Comparison of ENCODE assay signal across 15 mouse cellular contexts in the genomic region with DNA sequence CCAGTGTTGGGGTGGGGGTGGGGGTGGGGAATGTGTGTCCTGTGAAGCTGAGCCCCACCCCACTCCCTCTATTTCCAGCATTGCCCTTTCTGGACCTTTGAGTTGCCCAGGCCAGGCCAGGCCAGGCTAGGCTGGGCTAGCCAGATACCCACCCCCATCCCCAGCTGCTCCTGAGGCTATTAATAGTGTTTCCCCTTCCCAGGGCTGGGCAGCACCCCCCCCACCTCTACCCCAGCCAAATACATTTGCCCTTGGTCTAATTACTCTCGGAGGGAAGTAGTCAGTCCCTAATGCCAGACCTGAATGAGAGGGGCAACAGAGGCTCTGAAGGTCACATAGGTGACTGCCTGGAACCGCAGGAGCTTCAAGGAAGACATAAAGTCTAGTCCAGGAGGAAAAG. TPM values are rescaled to one million over a fixed set of nuclear protein-coding genes. Genes with fewer than 3 reads are reported as not detected.
DNase-seq lines count a peak whose midpoint lies in the region; ATAC-seq and TF ChIP-seq lines count a peak whose summit lies in the region.
"Had no signal": no experiment of that assay in that cellular context is flagged by ENCODE, and none has a peak within 500 bp of the region (broad histone marks: within the 10 kb centered on the region; RNA-seq: fewer than 3 reads in every experiment).

No protein-coding gene starts in this region.

- intact Hi-C loops in heart, adult 2 months (cut with DNase I), result no loop called here
- intact Hi-C loops in heart, postnatal 36 days (cut with DNase I), result no loop called here

- DNase-seq in heart, adult 2 months, result peak in 1 of 2 experiments; percentile 68
- no peak for DNase-seq in heart, postnatal 36 days
- peak; percentile 73 for DNase-seq in Muller cell, postnatal 12 days (ENCODE audit: inconsistent ontology term)
- DNase-seq in midbrain, embryonic 14.5 days, result no peak
- no peak for DNase-seq in embryo, embryonic 9.5 days (ENCODE audit: extremely low spot score)
- DNase-seq: kidney, adult 8-10 months; right cerebral cortex, postnatal 25 days; thymus, postnatal 4 days had no signal

- no peak overlapping the region for H3K4me3 ChIP-seq in heart, adult 2 months
- H3K4me3 ChIP-seq in forebrain, embryonic 13.5 days, result no peak overlapping the region
- no peak overlapping the region for H3K4me3 ChIP-seq in heart, embryonic 14.5 days (ENCODE audit: control insufficient read depth in 1 of 2, insufficient read depth in 1 of 2, low read depth in 1 of 2, low read length in 2 of 2)
- H3K4me3 ChIP-seq in midbrain, embryonic 14.5 days (replicated peaks; ENCODE audit: low read depth, low read length), result no peak overlapping the region
- H3K4me3 ChIP-seq in midbrain, embryonic 16.5 days (ENCODE audit: low read depth, low read length), result no peak overlapping the region
- H3K4me3 ChIP-seq: stomach, embryonic 15.5 days had no signal

- H3K36me3 ChIP-seq in heart, adult 2 months (ENCODE audit: control insufficient read depth, insufficient read depth, low read length), result peaks cover 10% of the 10 kb centered on the region
- H3K36me3 ChIP-seq in forebrain, embryonic 13.5 days (ENCODE audit: poor library complexity, severe bottlenecking), result peaks cover 9% of the 10 kb centered on the region
- no peaks in the 10 kb centered on the region for H3K36me3 ChIP-seq in heart, embryonic 14.5 days (ENCODE audit: control insufficient read depth, insufficient read depth, low read length)
- H3K36me3 ChIP-seq in midbrain, embryonic 14.5 days (ENCODE audit: control insufficient read depth, insufficient read depth, low read length), result no peaks in the 10 kb centered on the region
- H3K36me3 ChIP-seq in midbrain, embryonic 16.5 days (ENCODE audit: control insufficient read depth, insufficient read depth, low read length), result no peaks in the 10 kb centered on the region
- H3K36me3 ChIP-seq: stomach, embryonic 15.5 days had no signal

- H3K4me2 ChIP-seq in forebrain, embryonic 13.5 days, result no peak overlapping the region
- no peak overlapping the region for H3K4me2 ChIP-seq in heart, embryonic 14.5 days (ENCODE audit: low read length)
- no peak overlapping the region for H3K4me2 ChIP-seq in midbrain, embryonic 14.5 days (ENCODE audit: low read length)
- H3K4me2 ChIP-seq in midbrain, embryonic 16.5 days (ENCODE audit: low read length), result no peak overlapping the region
- H3K4me2 ChIP-seq: midbrain, embryonic 11.5 days; stomach, embryonic 15.5 days had no signal

- no peak for ATAC-seq in forebrain, embryonic 13.5 days
- ATAC-seq in heart, embryonic 14.5 days (ENCODE audit: insufficient number of reproducible peaks, insufficient read depth, low FRiP score, low read depth), result no peak
- no peak for ATAC-seq in midbrain, embryonic 14.5 days (ENCODE audit: low FRiP score, low TSS enrichment)
- no peak for ATAC-seq in midbrain, embryonic 16.5 days
- ATAC-seq: lung, postnatal 0 days had no signal

- no peaks in the 10 kb centered on the region for H3K9me3 ChIP-seq in forebrain, embryonic 13.5 days (replicated peaks)
- H3K9me3 ChIP-seq in heart, embryonic 14.5 days (ENCODE audit: control insufficient read depth, low read length), result no peaks in the 10 kb centered on the region
- H3K9me3 ChIP-seq in midbrain, embryonic 14.5 days (ENCODE audit: control insufficient read depth, low read length), result no peaks in the 10 kb centered on the region
- no peaks in the 10 kb centered on the region for H3K9me3 ChIP-seq in midbrain, embryonic 16.5 days (replicated peaks; ENCODE audit: control insufficient read depth, low read length, poor library complexity, severe bottlenecking)
- H3K9me3 ChIP-seq: stomach, embryonic 15.5 days had no signal

- peaks cover 56% of the 10 kb centered on the region for H3K4me1 ChIP-seq in heart, adult 2 months (ENCODE audit: control insufficient read depth, insufficient read depth, low read length)
- peaks cover 100% of the 10 kb centered on the region for H3K4me1 ChIP-seq in forebrain, embryonic 13.5 days
- H3K4me1 ChIP-seq in heart, embryonic 14.5 days (ENCODE audit: control insufficient read depth in 2 of 2, insufficient read depth in 2 of 2, low read length in 2 of 2), result peaks cover 65 to 86% of the 10 kb centered on the region in 2 experiments
- peaks cover 32% of the 10 kb centered on the region for H3K4me1 ChIP-seq in midbrain, embryonic 14.5 days (ENCODE audit: control insufficient read depth, insufficient read depth, low read length)
- H3K4me1 ChIP-seq in midbrain, embryonic 16.5 days (ENCODE audit: control insufficient read depth, insufficient read depth, low read length), result peaks cover 28% of the 10 kb centered on the region

- 40% methylated on average over 2 of the region's 2 CpGs for WGBS in heart, adult 2 months
- WGBS in forebrain, embryonic 13.5 days, result 41% methylated on average over 2 of the region's 2 CpGs
- 33% methylated on average over 2 of the region's 2 CpGs for WGBS in heart, embryonic 14.5 days
- 55% methylated on average over 2 of the region's 2 CpGs for WGBS in midbrain, embryonic 14.5 days
- WGBS in midbrain, embryonic 16.5 days, result 49% methylated on average over 2 of the region's 2 CpGs

- no peak for TF ChIP-seq CTCF in heart, adult 2 months (IDR thresholded peaks at IDR 0.05)

- no peak for TF ChIP-seq EP300 in heart, adult 2 months (IDR thresholded peaks at IDR 0.05; ENCODE audit: insufficient read depth, low read depth, low read length)

- no peaks in the 10 kb centered on the region; the same call in 1 of the 2 replicates for H3K79me2 ChIP-seq in heart, adult 2 months (replicated peaks; ENCODE audit: control insufficient read depth, insufficient read depth, low read length)

- peak overlapping the region; percentile 89 for H3K27ac ChIP-seq in heart, adult 2 months
- peak overlapping the region; percentile 40; the same call in 1 of the 2 replicates for H3K27ac ChIP-seq in forebrain, embryonic 13.5 days
- H3K27ac ChIP-seq in heart, embryonic 14.5 days (replicated peaks in 1 of 2; ENCODE audit: control insufficient read depth in 1 of 2, insufficient read depth in 1 of 2, low read depth in 2 of 2, low read length in 2 of 2), result peak overlapping the region; percentile 15 to 64; a peak in 3 of 4 replicates
- H3K27ac ChIP-seq in midbrain, embryonic 14.5 days (replicated peaks; ENCODE audit: low read depth, low read length), result no peak overlapping the region
- no peak overlapping the region for H3K27ac ChIP-seq in midbrain, embryonic 16.5 days (ENCODE audit: low read length)
- H3K27ac ChIP-seq: stomach, embryonic 15.5 days had no signal

- no peaks in the 10 kb centered on the region for H3K27me3 ChIP-seq in heart, adult 2 months (ENCODE audit: control insufficient read depth, insufficient read depth, low read length)
- H3K27me3 ChIP-seq in forebrain, embryonic 13.5 days, result peaks cover 26% of the 10 kb centered on the region
- no peaks in the 10 kb centered on the region; the same call in 1 of the 2 replicates for H3K27me3 ChIP-seq in heart, embryonic 14.5 days (ENCODE audit: control insufficient read depth, insufficient read depth, low read length)
- H3K27me3 ChIP-seq in midbrain, embryonic 14.5 days (ENCODE audit: control insufficient read depth, insufficient read depth, low read length), result peaks cover 39% of the 10 kb centered on the region
- H3K27me3 ChIP-seq in midbrain, embryonic 16.5 days (ENCODE audit: control insufficient read depth, insufficient read depth, low read depth, low read length), result peaks cover 21% of the 10 kb centered on the region
- H3K27me3 ChIP-seq: stomach, embryonic 15.5 days had no signal

- TF ChIP-seq POLR2A in heart, adult 2 months (IDR thresholded peaks at IDR 0.05; ENCODE audit: insufficient read depth, low read depth, low read length), result peak; percentile 39; the same call in 1 of the 2 replicates

- H3K9ac ChIP-seq in heart, adult 2 months (ENCODE audit: low read depth, low read length), result peak overlapping the region; percentile 43
- peak overlapping the region; percentile 48 for H3K9ac ChIP-seq in forebrain, embryonic 13.5 days
- H3K9ac ChIP-seq in heart, embryonic 14.5 days (ENCODE audit: low read length), result peak overlapping the region; percentile 54; the same call in 1 of the 2 replicates
- H3K9ac ChIP-seq in midbrain, embryonic 14.5 days (replicated peaks; ENCODE audit: low read length), result no peak overlapping the region
- H3K9ac ChIP-seq in midbrain, embryonic 16.5 days (ENCODE audit: low read depth, low read length), result no peak overlapping the region
- H3K9ac ChIP-seq: stomach, embryonic 15.5 days had no signal

RNA-seq across cellular contexts. Expression of a gene that starts 12.8 kb away (rescaled TPM):
- under 1 TPM in 1 of 2 experiments, not detected in 1; 0.55 TPM for total RNA-seq in heart, adult 2 months (2021)
- 0.70 TPM in 1 of 2 replicates, not detected in the other for polyA plus RNA-seq in heart, adult 2 months (2012; rRNA removed)
- under 1 TPM in 1 of 2 experiments, not detected in 1; 0.44 TPM for total RNA-seq in heart, postnatal 36 days (2021)
- polyA plus RNA-seq in forebrain, embryonic 13.5 days (2015; fragmentation: Nextera tagmentation; extraction: Ambion mirVana), result 3.7 and 3.8 TPM in 2 replicates
- polyA plus RNA-seq in heart, embryonic 14.5 days (2014; fragmentation: Nextera tagmentation; extraction: Ambion mirVana), result 5.2 and 5.9 TPM in 2 replicates
- 0.67 and 0.91 TPM in 2 replicates for polyA plus RNA-seq in midbrain, embryonic 14.5 days (2014; fragmentation: Nextera tagmentation; extraction: Ambion mirVana)
- 0.80 and 1.1 TPM in 2 replicates for polyA plus RNA-seq in midbrain, embryonic 16.5 days (2015; fragmentation: Nextera tagmentation; extraction: Ambion mirVana)
- total RNA-seq: layer of hippocampus, adult 8-10 months had no signal

RNA-seq across cellular contexts. Expression of a gene that starts 34.3 kb away (rescaled TPM):
- 1 to 10 TPM; 3.0 to 3.7 TPM for total RNA-seq in heart, adult 2 months (2021)
- 4.0 and 7.7 TPM in 2 replicates for polyA plus RNA-seq in heart, adult 2 months (2012; rRNA removed)
- 1 to 10 TPM; 5.4 to 5.7 TPM for total RNA-seq in heart, postnatal 36 days (2021)
- 1.9 and 2.1 TPM in 2 replicates for polyA plus RNA-seq in forebrain, embryonic 13.5 days (2015; fragmentation: Nextera tagmentation; extraction: Ambion mirVana)
- polyA plus RNA-seq in heart, embryonic 14.5 days (2014; fragmentation: Nextera tagmentation; extraction: Ambion mirVana), result 12.1 and 13.7 TPM in 2 replicates
- 1.5 and 3.8 TPM in 2 replicates for polyA plus RNA-seq in midbrain, embryonic 14.5 days (2014; fragmentation: Nextera tagmentation; extraction: Ambion mirVana)
- polyA plus RNA-seq in midbrain, embryonic 16.5 days (2015; fragmentation: Nextera tagmentation; extraction: Ambion mirVana), result 2.2 and 3.1 TPM in 2 replicates

RNA-seq across cellular contexts. Expression of a gene that starts 47.9 kb away (rescaled TPM):
- total RNA-seq in heart, adult 2 months (2021), result 10 to 100 TPM; 30.5 to 31.0 TPM
- 45.3 and 50.5 TPM in 2 replicates for polyA plus RNA-seq in heart, adult 2 months (2012; rRNA removed)
- total RNA-seq in heart, postnatal 36 days (2021), result 10 to 100 TPM; 27.3 to 30.1 TPM
- 16.1 and 18.6 TPM in 2 replicates for polyA plus RNA-seq in forebrain, embryonic 13.5 days (2015; fragmentation: Nextera tagmentation; extraction: Ambion mirVana)
- polyA plus RNA-seq in heart, embryonic 14.5 days (2014; fragmentation: Nextera tagmentation; extraction: Ambion mirVana), result 15.1 and 17.4 TPM in 2 replicates
- 19.1 and 20.2 TPM in 2 replicates for polyA plus RNA-seq in midbrain, embryonic 14.5 days (2014; fragmentation: Nextera tagmentation; extraction: Ambion mirVana)
- 13.0 and 14.2 TPM in 2 replicates for polyA plus RNA-seq in midbrain, embryonic 16.5 days (2015; fragmentation: Nextera tagmentation; extraction: Ambion mirVana)

RNA-seq across cellular contexts. Expression of a gene that starts 49.5 kb away (rescaled TPM):
- 10 to 100 TPM; 32.0 to 37.4 TPM for total RNA-seq in heart, adult 2 months (2021)
- 39.9 and 50.8 TPM in 2 replicates for polyA plus RNA-seq in heart, adult 2 months (2012; rRNA removed)
- 10 to 100 TPM; 36.1 to 39.2 TPM for total RNA-seq in heart, postnatal 36 days (2021)
- polyA plus RNA-seq in forebrain, embryonic 13.5 days (2015; fragmentation: Nextera tagmentation; extraction: Ambion mirVana), result 53.5 and 59.1 TPM in 2 replicates
- 46.1 and 50.0 TPM in 2 replicates for polyA plus RNA-seq in heart, embryonic 14.5 days (2014; fragmentation: Nextera tagmentation; extraction: Ambion mirVana)
- polyA plus RNA-seq in midbrain, embryonic 14.5 days (2014; fragmentation: Nextera tagmentation; extraction: Ambion mirVana), result 56.9 and 59.6 TPM in 2 replicates
- 59.0 and 68.1 TPM in 2 replicates for polyA plus RNA-seq in midbrain, embryonic 16.5 days (2015; fragmentation: Nextera tagmentation; extraction: Ambion mirVana)

Comparison
In these comparisons a context has a peak if more than half of its experiments do, and no peak if none do; other contexts are left out.
1. H3K27ac ChIP-seq: peak in heart, adult 2 months (single experiment), forebrain, embryonic 13.5 days (single experiment) and heart, embryonic 14.5 days (2 of 2); none in midbrain, embryonic 14.5 days (single experiment) and midbrain, embryonic 16.5 days (single experiment).
2. H3K9ac ChIP-seq: peak in heart, adult 2 months (single experiment), forebrain, embryonic 13.5 days (single experiment) and heart, embryonic 14.5 days (single experiment); none in midbrain, embryonic 14.5 days (single experiment) and midbrain, embryonic 16.5 days (single experiment).